Mouse (Mus musculus) lung, embryonic 16.5 days (tissue): Measurements from ENCODE around the gene Fam129a. TPM values are rescaled to one million over a fixed set of nuclear protein-coding genes. Genes with fewer than 3 reads are reported as not detected.

ENCODE experiments used
- ATAC-seq: fragments of 200-750 bp; cut with Nextera tagmentation; 2 replicates; pipeline ENCODE4 v1.8.0; 2017; ENCODE audit warnings: low read depth, mild to moderate bottlenecking, moderate library complexity
- H3K27ac ChIP-seq: fragments of 300-500 bp; sonication (generic); 2 replicates; pipeline ENCODE4 v1.5.1; 2014; ENCODE audit warnings: mild to moderate bottlenecking, control low read depth, low read length
- H3K27me3 ChIP-seq: fragments of 300-500 bp; sonication (generic); 2 replicates; pipeline ENCODE4 v1.6.1; 2014; ENCODE audit warnings: low read depth, low read length, mixed read lengths; ENCODE audit not compliant: control insufficient read depth, insufficient read depth
- H3K36me3 ChIP-seq: fragments of 300-500 bp; sonication (generic); 2 replicates; pipeline ENCODE4 v1.6.1; 2014; ENCODE audit warnings: low read length; ENCODE audit not compliant: control insufficient read depth, insufficient read depth
- H3K4me1 ChIP-seq: fragments of 300-500 bp; sonication (generic); replicated peaks from 2 replicates; pipeline ENCODE4 v1.6.1; 2014; ENCODE audit warnings: low read length, mixed read lengths; ENCODE audit not compliant: control insufficient read depth, insufficient read depth
- H3K4me2 ChIP-seq: fragments of 300-500 bp; sonication (generic); 2 replicates; pipeline ENCODE4 v1.6.1; 2014; ENCODE audit warnings: low read depth, low read length, control low read depth
- H3K4me3 ChIP-seq: fragments of 300-500 bp; sonication (generic); 2 replicates; pipeline ENCODE4 v1.5.1; 2014; ENCODE audit warnings: mild to moderate bottlenecking, low read length, control low read depth
- H3K9ac ChIP-seq: fragments of 300-500 bp; sonication (generic); 2 replicates; pipeline ENCODE4 v1.6.1; 2014; ENCODE audit warnings: low read length, control low read depth
- H3K9me3 ChIP-seq: fragments of 300-500 bp; sonication (generic); 2 replicates; pipeline ENCODE4 v1.6.1; 2016; ENCODE audit warnings: low read length; ENCODE audit not compliant: control insufficient read depth
- WGBS: fragments of 180-500 bp; shearing (Covaris S2); extraction: QIAGEN DNeasy Blood & Tissue Kit; methylation state at CpG from one replicate; pipeline ENCODE4 v1.1.7; 2014; 5-methylcytosine and 5-hydroxymethylcytosine counted together
- polyA plus RNA-seq: library from polyadenylated mRNA; unstranded; fragments of >200 nt; fragmentation: Nextera tagmentation; extraction: Ambion mirVana; gene quantifications from 2 replicates; pipeline ENCODE4 v1.2.1, GENCODE M21; 2015

Gene Fam129a
- polyA plus RNA-seq, 1 experiment from 2014 or later: 14.1 TPM

DNA sequence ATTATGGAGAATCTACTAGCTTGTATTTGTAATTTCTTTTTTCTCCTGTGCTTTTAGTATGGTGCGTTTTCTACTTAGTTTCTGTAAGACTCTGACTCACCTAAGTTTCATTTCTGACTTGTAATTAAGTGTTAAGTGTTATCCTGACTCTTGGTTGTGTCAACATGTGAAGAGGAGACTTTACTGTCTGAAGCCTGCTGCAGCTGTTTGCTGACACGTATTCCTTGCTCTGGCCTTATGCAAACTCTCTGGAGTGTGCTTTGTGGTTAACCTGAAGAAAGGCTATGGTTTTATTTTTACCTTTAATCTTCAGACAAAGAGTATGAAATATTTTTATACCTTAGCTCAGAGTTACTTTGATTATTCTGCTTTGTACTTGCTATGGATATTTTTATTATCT is 195.2 kb downstream of the Fam129a start:
- 38% methylated on average over 2 of the region's 2 CpGs for WGBS

DNA sequence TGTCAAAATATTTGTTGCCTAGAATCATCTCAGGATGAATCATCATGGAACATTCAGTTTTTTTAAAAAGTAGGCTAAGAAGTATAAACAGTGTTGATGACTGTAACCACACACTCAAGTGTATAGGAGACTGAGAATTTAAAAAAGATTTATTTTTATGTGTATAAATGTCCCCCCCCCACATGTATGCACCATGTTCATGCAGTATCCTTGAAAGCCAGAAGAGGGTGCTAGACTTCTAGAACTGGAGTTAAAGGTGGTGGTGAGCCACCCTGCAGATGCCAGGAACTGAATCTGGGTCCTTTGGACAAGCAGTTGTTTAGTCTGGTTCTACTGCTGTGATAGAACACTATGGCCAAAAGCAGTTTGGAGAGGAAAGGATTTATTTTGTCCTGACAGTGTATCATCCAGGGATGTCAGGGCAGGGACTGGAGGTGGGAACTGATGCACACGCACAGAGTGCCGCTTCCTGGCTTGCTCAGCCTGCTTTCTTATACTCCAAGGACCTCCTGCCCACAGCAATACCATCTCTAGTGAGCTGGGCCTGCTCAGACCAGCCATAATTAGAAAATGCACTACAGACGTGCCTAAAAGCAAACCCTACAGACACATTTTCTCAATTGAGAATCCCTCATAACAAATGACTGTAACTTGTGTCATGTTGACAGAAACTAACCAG is 196.1 kb downstream of the Fam129a start:
- H3K9ac ChIP-seq: no peak overlapping the region
- H3K4me3 ChIP-seq: no peak overlapping the region
- H3K27ac ChIP-seq: no peak overlapping the region
- H3K4me2 ChIP-seq: no peak overlapping the region
- no peaks in the 10 kb centered on the region for H3K9me3 ChIP-seq
- ATAC-seq: no peak
- H3K36me3 ChIP-seq: peaks cover 7% of the 10 kb centered on the region; the same call in 1 of the 2 replicates
- H3K27me3 ChIP-seq: no peaks in the 10 kb centered on the region
- WGBS: 85% methylated on average over 3 of the region's 3 CpGs
- no peaks in the 10 kb centered on the region for H3K4me1 ChIP-seq

More for the DNA sequence above, 195.2 kb downstream of the Fam129a start:
- Histone ChIP-seq H3K36me3 (peaks cover 7% of the 10 kb centered on the region; the same call in 1 of the 2 replicates), H3K4me1 (no peaks in the 10 kb centered on the region), H3K27me3 (no peaks in the 10 kb centered on the region), H3K9me3 (no peaks in the 10 kb centered on the region), H3K4me3 (no peak overlapping the region), H3K9ac (no peak overlapping the region), H3K27ac (no peak overlapping the region), H3K4me2 (no peak overlapping the region)
- ATAC-seq: no peak

DNA sequence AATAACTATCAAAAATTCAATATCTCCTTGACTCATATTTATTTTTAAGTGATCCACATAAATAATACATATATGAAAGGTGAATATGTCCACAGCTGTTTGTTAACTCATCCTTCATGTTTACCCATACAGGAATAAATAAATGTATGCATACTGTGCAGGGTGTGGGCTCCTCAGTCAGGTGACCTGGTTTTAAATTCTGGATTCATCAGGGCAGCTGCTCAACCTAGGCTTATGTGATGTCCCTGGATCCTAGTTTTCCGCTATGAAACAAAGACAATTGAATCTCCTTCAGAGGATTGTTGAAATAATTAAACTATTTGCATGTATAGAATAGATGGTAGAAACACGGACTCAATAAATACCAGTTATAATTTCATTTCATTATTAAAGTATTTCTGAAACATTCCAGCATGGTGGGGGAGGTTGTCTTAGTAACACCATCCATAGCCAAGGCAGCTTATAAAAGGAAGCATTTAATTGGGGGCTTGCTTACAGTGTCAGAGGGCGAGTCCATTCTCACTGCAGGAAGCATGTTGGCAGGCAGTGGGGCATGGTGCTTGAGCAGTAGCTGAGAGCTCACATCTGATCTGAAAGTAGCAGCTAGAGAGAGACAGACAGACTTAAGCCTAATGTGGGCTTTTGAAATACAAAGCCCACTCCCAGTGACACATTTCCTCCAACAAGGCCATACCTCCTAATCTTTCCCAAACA is 198.4 kb downstream of the Fam129a start:
- Histone ChIP-seq H3K4me2 (no peak overlapping the region), H3K36me3 (peaks cover 9% of the 10 kb centered on the region; the same call in 1 of the 2 replicates), H3K27ac (no peak overlapping the region), H3K9me3 (no peaks in the 10 kb centered on the region), H3K4me1 (no peaks in the 10 kb centered on the region), H3K9ac (no peak overlapping the region), H3K4me3 (no peak overlapping the region), H3K27me3 (no peaks in the 10 kb centered on the region)
- no peak for ATAC-seq
- 92% methylated on average over 3 of the region's 3 CpGs for WGBS

Other genes starting within 250 kb of the Fam129a start
- 212 and 230 TPM in 2 replicates for gene Ivns1abp, start 226.7 kb upstream of the Fam129a start, polyA plus RNA-seq
- gene Swt1, start 142.7 kb upstream of the Fam129a start, polyA plus RNA-seq: 32.0 and 38.7 TPM in 2 replicates
- 39.9 and 41.7 TPM in 2 replicates for gene Trmt1l, start 142.6 kb upstream of the Fam129a start, polyA plus RNA-seq
- 84.2 and 85.3 TPM in 2 replicates for gene Rnf2, start 70.2 kb upstream of the Fam129a start, polyA plus RNA-seq
- gene Edem3, start 184.2 kb downstream of the Fam129a start, polyA plus RNA-seq: 15.9 and 17.7 TPM in 2 replicates